Mouse (Mus musculus) lung, postnatal 25 days (tissue): Measurements from ENCODE around the gene Rce1.
"Not testable (repeated sequence)": the region's sequence is repeated elsewhere in the genome, so short reads cannot be mapped to it uniquely, and the experiment has no call there.

ENCODE experiments used
- DNase-seq: peaks from one replicate; pipeline ENCODE4 v3.0.0; 2022; ENCODE audit warnings: low spot score

The Rce1 gene

GRCm38 (mm10) chr19:4613464-4614304 lies 11.8 kb downstream of the Rce1 start:
- no peak for DNase-seq

GRCm38 (mm10) chr19:4612181-4612961 lies 13.1 kb downstream of the Rce1 start:
- DNase-seq: no peak

GRCm38 (mm10) chr19:4610109-4610508 lies 15.3 kb downstream of the Rce1 start:
- DNase-seq: peak; percentile 41

- DNase-seq: no peak
These were observed 16.9 kb downstream of the Rce1 start for GRCm38 (mm10) chr19:4608511-4608910.

GRCm38 (mm10) chr19:4607406-4607805 lies 18.0 kb downstream of the Rce1 start:
- DNase-seq: no peak

GRCm38 (mm10) chr19:4605654-4606053 lies 19.8 kb downstream of the Rce1 start:
- DNase-seq: no peak

- DNase-seq: peak; percentile 60
These were observed 21.4 kb downstream of the Rce1 start for GRCm38 (mm10) chr19:4603801-4604723.

- no peak for DNase-seq
These were observed 23.0 kb downstream of the Rce1 start for GRCm38 (mm10) chr19:4602459-4602858.

GRCm38 (mm10) chr19:4596071-4596470 lies 29.4 kb downstream of the Rce1 start:
- no peak for DNase-seq

- DNase-seq: no peak
These were observed 31.5 kb downstream of the Rce1 start for GRCm38 (mm10) chr19:4593792-4594522.

GRCm38 (mm10) chr19:4590025-4590424 lies 35.4 kb downstream of the Rce1 start:
- DNase-seq: peak; percentile 56

- no peak for DNase-seq
These were observed 36.4 kb downstream of the Rce1 start for GRCm38 (mm10) chr19:4589081-4589480.

- no peak for DNase-seq
These were observed 37.0 kb downstream of the Rce1 start for GRCm38 (mm10) chr19:4588430-4588829.

GRCm38 (mm10) chr19:4587426-4587825 lies 38.0 kb downstream of the Rce1 start:
- no peak for DNase-seq

- DNase-seq: not testable (repeated sequence)
These were observed 38.7 kb downstream of the Rce1 start for GRCm38 (mm10) chr19:4586783-4587182.

GRCm38 (mm10) chr19:4583856-4584255 lies 41.6 kb downstream of the Rce1 start:
- DNase-seq: no peak

GRCm38 (mm10) chr19:4579296-4579695 lies 46.1 kb downstream of the Rce1 start:
- no peak for DNase-seq

- peak; percentile 66 for DNase-seq
These were observed 46.6 kb downstream of the Rce1 start for GRCm38 (mm10) chr19:4578799-4579198.

- DNase-seq: no peak
These were observed 52.2 kb downstream of the Rce1 start for GRCm38 (mm10) chr19:4573241-4573640.
